In genomic region chr3:146905606-146906005, GRCm38 (mm10) we compare ENCODE assay signal across 17 mouse cellular contexts. TPM values are rescaled to one million over a fixed set of nuclear protein-coding genes. Genes with fewer than 3 reads are reported as not detected.
DNase-seq lines count a peak whose midpoint lies in the region.
"Had no signal": no experiment of that assay in that cellular context is flagged by ENCODE, and none has a peak within 500 bp of the region (broad histone marks: within the 10 kb centered on the region; RNA-seq: fewer than 3 reads in every experiment).

No protein-coding gene starts in this region.

- peak; percentile 43 for DNase-seq in adrenal gland, adult 2 months
- no peak for DNase-seq in adrenal gland, adult 18-20 months (ENCODE audit: low spot score in 2 of 2)
- DNase-seq in heart, adult 11 months = peak; percentile 31
- no peak for DNase-seq in heart, adult 9 months (ENCODE audit: low spot score in 2 of 2)
- peak; percentile 45 for DNase-seq in adrenal gland, postnatal 14 days
- no peak for DNase-seq in kidney, adult 11 months
- DNase-seq in Muller cell, postnatal 12 days (ENCODE audit: inconsistent ontology term) = no peak
- DNase-seq: cerebellum, adult 11 months; cerebellum, adult 18-20 months; cerebellum, adult 8-10 months; cerebellum, adult 9-11 months; cerebellum, postnatal 14 days; cerebellum, postnatal 36 days; embryo, embryonic 11 days had no signal

RNA-seq across cellular contexts. Expression of gene Ttll7, which starts 53.4 kb away (rescaled TPM):
- 10 to 100 TPM in 1 of 2 experiments, 1 to 10 TPM in 1; 4.3 to 12.1 TPM for total RNA-seq in adrenal gland, adult 2 months (2021)
- 1.7 and 1.9 TPM in 2 replicates for polyA plus RNA-seq in adrenal gland, adult 2 months (2012; rRNA removed)
- total RNA-seq in adrenal gland, adult 18-20 months (2021) = 1 to 10 TPM; 5.1 to 7.7 TPM
- total RNA-seq in adrenal gland, postnatal 14 days (2021) = 5.4 and 6.8 TPM in 2 replicates
- total RNA-seq: MEL had no signal
- polyA plus RNA-seq: activated CD4-positive, CD25-positive, alpha-beta regulatory T cell, adult 4 months; erythroblast, embryonic 14.5 days had no signal

Comparison
In these comparisons a context has a peak if more than half of its experiments do, and no peak if none do; other contexts are left out.
1. DNase-seq: peak in adrenal gland, adult 2 months (single experiment), heart, adult 11 months (single experiment) and adrenal gland, postnatal 14 days (single experiment); none in adrenal gland, adult 18-20 months (0 of 2), heart, adult 9 months (0 of 2), kidney, adult 11 months (single experiment) and Muller cell, postnatal 12 days (single experiment).